Mouse (Mus musculus): Measurements from ENCODE around the gene Gramd1b. TPM values are rescaled to one million over a fixed set of nuclear protein-coding genes. Genes with fewer than 3 reads are reported as not detected.

The Gramd1b gene
- polyA plus RNA-seq, 1 experiment from 2014 or later = 19.5 TPM

DNA sequence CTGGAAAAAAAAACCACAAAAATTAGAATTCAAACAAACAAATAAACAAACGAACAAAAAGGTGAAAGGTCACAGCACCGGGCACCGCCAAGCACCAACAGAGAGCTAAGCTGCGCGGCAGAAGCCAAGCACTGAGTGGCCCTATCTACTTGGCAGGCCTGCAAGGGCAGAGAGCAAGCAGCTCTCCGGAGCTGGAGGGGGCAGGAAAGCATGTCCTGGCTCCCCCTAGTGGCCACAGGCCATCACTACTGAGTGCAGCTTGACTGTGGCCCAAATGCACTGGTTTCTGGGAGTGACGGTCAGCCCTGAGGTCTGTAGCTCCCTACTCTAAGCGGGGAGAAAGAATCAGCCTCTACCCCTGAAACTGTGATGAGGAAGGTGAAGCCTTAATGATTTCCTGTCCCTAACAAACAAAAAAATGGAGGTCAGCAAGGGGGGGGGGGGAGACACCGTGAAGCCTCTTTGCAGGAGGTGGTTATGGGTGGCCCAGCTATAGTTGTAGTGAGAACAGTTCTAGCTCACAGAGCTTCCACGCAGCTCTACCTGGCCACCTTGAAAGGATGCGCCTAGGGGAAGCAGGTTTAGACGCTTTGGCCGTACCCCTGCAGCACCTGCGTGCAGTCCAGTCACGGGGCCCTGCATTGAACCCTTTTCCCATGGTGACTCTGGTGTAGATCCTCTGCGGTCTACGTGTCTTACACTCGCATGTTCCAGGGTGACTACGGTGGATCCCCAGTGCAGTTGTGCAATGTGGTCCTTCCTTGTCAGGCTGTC is 200.4 kb downstream of the Gramd1b start:
- Histone ChIP-seq H3K4me2 (ENCODE audit: low read length) (no peak overlapping the region), H3K27ac (ENCODE audit: low read length) (no peak overlapping the region), H3K27me3 (replicated peaks; ENCODE audit: control insufficient read depth, insufficient read depth, low read length) (no peaks in the 10 kb centered on the region), H3K4me1 (replicated peaks; ENCODE audit: control insufficient read depth, insufficient read depth, low read length) (peaks cover 21% of the 10 kb centered on the region), H3K36me3 (ENCODE audit: control insufficient read depth, insufficient read depth) (peaks cover 5% of the 10 kb centered on the region; the same call in 1 of the 2 replicates), H3K9me3 (ENCODE audit: control insufficient read depth, low read length) (no peaks in the 10 kb centered on the region), H3K4me3 (replicated peaks; ENCODE audit: low read length) (no peak overlapping the region), H3K9ac (replicated peaks; ENCODE audit: low read depth, low read length) (no peak overlapping the region)
- 57% methylated on average over 19 of the region's 19 CpGs for WGBS
- peak; percentile 70 for ATAC-seq

GRCm38 (mm10) chr9:40326260-40326915 is 204.8 kb downstream of the Gramd1b start:
- H3K4me1 ChIP-seq (replicated peaks; ENCODE audit: control insufficient read depth, insufficient read depth, low read length) = peaks cover 6% of the 10 kb centered on the region; the same call in 1 of the 2 replicates
- WGBS = 80% methylated on average over 7 of the region's 7 CpGs
- no peaks in the 10 kb centered on the region for H3K27me3 ChIP-seq (replicated peaks; ENCODE audit: control insufficient read depth, insufficient read depth, low read length)
- peaks cover 3% of the 10 kb centered on the region; the same call in 1 of the 2 replicates for H3K36me3 ChIP-seq (ENCODE audit: control insufficient read depth, insufficient read depth)
- no peak for ATAC-seq
- H3K27ac ChIP-seq (ENCODE audit: low read length) = no peak overlapping the region
- H3K4me2 ChIP-seq (ENCODE audit: low read length) = no peak overlapping the region
- H3K9ac ChIP-seq (replicated peaks; ENCODE audit: low read depth, low read length) = no peak overlapping the region
- H3K9me3 ChIP-seq (ENCODE audit: control insufficient read depth, low read length) = no peaks in the 10 kb centered on the region
- H3K4me3 ChIP-seq (replicated peaks; ENCODE audit: low read length) = no peak overlapping the region

- no peaks in the 10 kb centered on the region for H3K9me3 ChIP-seq (ENCODE audit: control insufficient read depth, low read length)
- WGBS = 98% methylated on average over 6 of the region's 6 CpGs
- no peaks in the 10 kb centered on the region for H3K27me3 ChIP-seq (replicated peaks; ENCODE audit: control insufficient read depth, insufficient read depth, low read length)
- no peak overlapping the region for H3K4me3 ChIP-seq (replicated peaks; ENCODE audit: low read length)
- H3K27ac ChIP-seq (ENCODE audit: low read length) = no peak overlapping the region
- no peak overlapping the region for H3K9ac ChIP-seq (replicated peaks; ENCODE audit: low read depth, low read length)
- no peak overlapping the region for H3K4me2 ChIP-seq (ENCODE audit: low read length)
- H3K4me1 ChIP-seq (replicated peaks; ENCODE audit: control insufficient read depth, insufficient read depth, low read length) = no peaks in the 10 kb centered on the region
- H3K36me3 ChIP-seq (ENCODE audit: control insufficient read depth, insufficient read depth) = peaks cover 6% of the 10 kb centered on the region
- no peak for ATAC-seq
These were observed 206.4 kb downstream of the Gramd1b start for GRCm38 (mm10) chr9:40324826-40325225.

DNA sequence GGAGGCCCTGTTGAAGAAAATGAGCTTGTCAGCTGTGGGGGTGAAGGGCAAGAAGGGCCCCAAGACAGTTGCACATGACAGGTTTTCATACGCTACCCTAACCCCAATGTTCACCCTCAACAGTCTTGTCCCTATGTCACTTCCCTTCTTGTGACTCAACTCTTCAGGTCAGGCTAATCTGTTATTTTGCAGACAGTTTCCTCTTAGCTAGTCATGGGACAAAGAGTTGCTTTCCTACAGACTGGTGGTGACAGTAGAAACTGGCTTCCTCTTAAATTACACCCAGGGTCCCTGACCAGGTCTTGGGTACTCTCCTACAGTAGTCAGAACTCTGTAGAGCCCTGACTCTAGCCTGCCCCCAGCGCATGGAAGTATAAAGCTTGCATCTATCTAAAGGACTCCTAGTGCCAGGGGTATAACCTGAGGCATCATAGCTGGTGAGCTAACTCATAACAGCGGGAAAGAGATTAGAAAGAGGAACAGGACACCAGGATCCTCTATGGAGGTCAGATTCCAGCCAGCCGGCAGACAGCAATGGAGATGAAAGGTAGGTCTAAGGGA is 206.9 kb downstream of the Gramd1b start:
- Histone ChIP-seq H3K4me2 (ENCODE audit: low read length) (no peak overlapping the region), H3K36me3 (ENCODE audit: control insufficient read depth, insufficient read depth) (peaks cover 6% of the 10 kb centered on the region), H3K9ac (replicated peaks; ENCODE audit: low read depth, low read length) (no peak overlapping the region), H3K9me3 (ENCODE audit: control insufficient read depth, low read length) (no peaks in the 10 kb centered on the region), H3K4me1 (replicated peaks; ENCODE audit: control insufficient read depth, insufficient read depth, low read length) (no peaks in the 10 kb centered on the region), H3K27me3 (replicated peaks; ENCODE audit: control insufficient read depth, insufficient read depth, low read length) (no peaks in the 10 kb centered on the region), H3K27ac (ENCODE audit: low read length) (no peak overlapping the region), H3K4me3 (replicated peaks; ENCODE audit: low read length) (no peak overlapping the region)
- ATAC-seq = no peak
- 95% methylated on average over 4 of the region's 4 CpGs for WGBS

- Histone ChIP-seq H3K4me2 (ENCODE audit: low read length) (no peak overlapping the region), H3K27ac (ENCODE audit: low read length) (no peak overlapping the region), H3K36me3 (ENCODE audit: control insufficient read depth, insufficient read depth) (peaks cover 6% of the 10 kb centered on the region), H3K4me3 (replicated peaks; ENCODE audit: low read length) (no peak overlapping the region), H3K9me3 (ENCODE audit: control insufficient read depth, low read length) (no peaks in the 10 kb centered on the region), H3K4me1 (replicated peaks; ENCODE audit: control insufficient read depth, insufficient read depth, low read length) (no peaks in the 10 kb centered on the region), H3K9ac (replicated peaks; ENCODE audit: low read depth, low read length) (no peak overlapping the region), H3K27me3 (replicated peaks; ENCODE audit: control insufficient read depth, insufficient read depth, low read length) (no peaks in the 10 kb centered on the region)
- ATAC-seq = no peak
- WGBS = 76% methylated on average over 6 of the region's 6 CpGs
These were observed 207.4 kb downstream of the Gramd1b start for GRCm38 (mm10) chr9:40323773-40324172.

GRCm38 (mm10) chr9:40323171-40323570 is 208.0 kb downstream of the Gramd1b start:
- H3K27me3 ChIP-seq (replicated peaks; ENCODE audit: control insufficient read depth, insufficient read depth, low read length) = no peaks in the 10 kb centered on the region
- WGBS = 96% methylated on average over 5 of the region's 5 CpGs

GRCm38 (mm10) chr9:40322372-40322771 is 208.8 kb downstream of the Gramd1b start:
- no peak overlapping the region for H3K4me3 ChIP-seq (replicated peaks; ENCODE audit: low read length)
- H3K9ac ChIP-seq (replicated peaks; ENCODE audit: low read depth, low read length) = no peak overlapping the region
- no peaks in the 10 kb centered on the region for H3K9me3 ChIP-seq (ENCODE audit: control insufficient read depth, low read length)
- no peaks in the 10 kb centered on the region for H3K4me1 ChIP-seq (replicated peaks; ENCODE audit: control insufficient read depth, insufficient read depth, low read length)
- H3K4me2 ChIP-seq (ENCODE audit: low read length) = no peak overlapping the region
- peaks cover 7% of the 10 kb centered on the region for H3K36me3 ChIP-seq (ENCODE audit: control insufficient read depth, insufficient read depth)
- ATAC-seq = no peak
- no peak overlapping the region for H3K27ac ChIP-seq (ENCODE audit: low read length)
- H3K27me3 ChIP-seq (replicated peaks; ENCODE audit: control insufficient read depth, insufficient read depth, low read length) = no peaks in the 10 kb centered on the region
- 90% methylated on average over 3 of the region's 3 CpGs for WGBS

More at GRCm38 (mm10) chr9:40323171-40323570, 208.0 kb downstream of the Gramd1b start:
- no peak for ATAC-seq
- no peak overlapping the region for H3K27ac ChIP-seq (ENCODE audit: low read length)
- H3K9ac ChIP-seq (replicated peaks; ENCODE audit: low read depth, low read length) = no peak overlapping the region
- H3K9me3 ChIP-seq (ENCODE audit: control insufficient read depth, low read length) = no peaks in the 10 kb centered on the region
- H3K4me2 ChIP-seq (ENCODE audit: low read length) = no peak overlapping the region
- no peaks in the 10 kb centered on the region for H3K4me1 ChIP-seq (replicated peaks; ENCODE audit: control insufficient read depth, insufficient read depth, low read length)
- no peak overlapping the region for H3K4me3 ChIP-seq (replicated peaks; ENCODE audit: low read length)
- peaks cover 6% of the 10 kb centered on the region for H3K36me3 ChIP-seq (ENCODE audit: control insufficient read depth, insufficient read depth)

DNA sequence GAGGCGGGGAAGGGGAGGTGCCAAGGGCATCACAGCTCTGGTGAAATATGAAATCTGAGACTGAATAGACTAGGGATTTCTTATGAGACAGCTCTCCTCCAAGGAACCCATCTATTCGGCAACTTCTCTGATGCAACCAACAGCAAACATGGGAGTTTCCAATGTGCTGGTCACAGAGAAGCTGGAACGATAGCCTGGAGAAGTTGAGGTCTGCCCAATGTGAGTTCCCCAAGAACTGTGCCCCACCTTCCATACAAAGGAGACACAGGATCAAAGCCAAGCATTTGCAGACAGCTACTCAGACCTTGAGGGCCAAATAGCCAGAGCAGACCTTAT is 209.5 kb downstream of the Gramd1b start:
- peaks cover 10% of the 10 kb centered on the region for H3K36me3 ChIP-seq (ENCODE audit: control insufficient read depth, insufficient read depth)
- no peak overlapping the region for H3K27ac ChIP-seq (ENCODE audit: low read length)
- H3K4me1 ChIP-seq (replicated peaks; ENCODE audit: control insufficient read depth, insufficient read depth, low read length) = no peaks in the 10 kb centered on the region
- no peaks in the 10 kb centered on the region for H3K27me3 ChIP-seq (replicated peaks; ENCODE audit: control insufficient read depth, insufficient read depth, low read length)
- no peak overlapping the region for H3K4me3 ChIP-seq (replicated peaks; ENCODE audit: low read length)
- no peak for ATAC-seq
- H3K9ac ChIP-seq (replicated peaks; ENCODE audit: low read depth, low read length) = no peak overlapping the region
- 89% methylated on average over 3 of the region's 3 CpGs for WGBS
- no peak overlapping the region for H3K4me2 ChIP-seq (ENCODE audit: low read length)
- no peaks in the 10 kb centered on the region for H3K9me3 ChIP-seq (ENCODE audit: control insufficient read depth, low read length)

DNA sequence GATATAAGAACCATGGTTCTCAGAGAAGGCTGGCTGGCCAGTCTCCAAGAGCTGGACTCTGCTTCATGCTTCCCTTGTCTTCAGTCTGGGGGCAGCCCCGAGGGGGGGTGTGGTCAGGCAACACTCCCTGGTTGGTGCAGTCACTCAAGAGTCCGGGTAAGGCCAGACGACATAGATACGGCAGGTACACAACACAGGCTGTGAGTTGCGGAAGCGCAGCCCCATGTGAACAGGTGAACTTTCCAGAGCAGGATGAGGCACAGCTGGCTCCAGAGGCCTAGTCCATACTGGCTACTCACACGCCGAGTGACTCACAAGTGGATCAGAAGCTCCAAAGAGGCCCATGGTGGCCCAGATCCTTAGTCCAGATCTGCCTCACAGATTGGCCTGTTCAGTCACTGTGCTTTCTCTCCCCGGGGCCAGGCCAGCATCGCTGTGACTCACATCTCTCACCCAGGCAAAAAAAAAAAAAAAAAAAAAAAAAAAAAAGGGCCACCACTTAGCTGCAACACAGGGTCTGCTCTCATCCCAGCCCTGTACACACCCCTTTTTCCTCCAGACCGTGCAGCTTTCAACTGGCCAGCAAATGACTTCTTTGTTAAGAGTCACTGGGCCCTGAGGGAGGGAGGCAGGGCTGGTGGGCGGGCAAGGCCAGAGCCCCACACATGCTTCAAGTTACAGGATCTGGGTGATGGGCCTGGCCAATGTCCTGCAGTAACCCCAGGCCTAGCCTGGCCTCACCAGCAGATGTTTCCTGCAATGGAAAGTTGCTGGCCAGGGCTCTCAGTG is 210.1 kb downstream of the Gramd1b start:
- peaks cover 7% of the 10 kb centered on the region for H3K36me3 ChIP-seq (ENCODE audit: control insufficient read depth, insufficient read depth)
- no peak overlapping the region for H3K4me3 ChIP-seq (replicated peaks; ENCODE audit: low read length)
- H3K9me3 ChIP-seq (ENCODE audit: control insufficient read depth, low read length) = no peaks in the 10 kb centered on the region
- ATAC-seq = peak; percentile 16; the same call in 1 of the 2 replicates
- no peaks in the 10 kb centered on the region for H3K27me3 ChIP-seq (replicated peaks; ENCODE audit: control insufficient read depth, insufficient read depth, low read length)
- no peak overlapping the region for H3K9ac ChIP-seq (replicated peaks; ENCODE audit: low read depth, low read length)
- no peak overlapping the region for H3K27ac ChIP-seq (ENCODE audit: low read length)
- H3K4me1 ChIP-seq (replicated peaks; ENCODE audit: control insufficient read depth, insufficient read depth, low read length) = no peaks in the 10 kb centered on the region
- WGBS = 57% methylated on average over 12 of the region's 12 CpGs
- H3K4me2 ChIP-seq (ENCODE audit: low read length) = no peak overlapping the region
